Mouse (Mus musculus): ENCODE measurements around the gene Sgf29. TPM values are rescaled to one million over a fixed set of nuclear protein-coding genes. Genes with fewer than 3 reads are reported as not detected.

Sgf29 gene
- polyA plus RNA-seq, 1 experiment, result 35.3 TPM

DNA sequence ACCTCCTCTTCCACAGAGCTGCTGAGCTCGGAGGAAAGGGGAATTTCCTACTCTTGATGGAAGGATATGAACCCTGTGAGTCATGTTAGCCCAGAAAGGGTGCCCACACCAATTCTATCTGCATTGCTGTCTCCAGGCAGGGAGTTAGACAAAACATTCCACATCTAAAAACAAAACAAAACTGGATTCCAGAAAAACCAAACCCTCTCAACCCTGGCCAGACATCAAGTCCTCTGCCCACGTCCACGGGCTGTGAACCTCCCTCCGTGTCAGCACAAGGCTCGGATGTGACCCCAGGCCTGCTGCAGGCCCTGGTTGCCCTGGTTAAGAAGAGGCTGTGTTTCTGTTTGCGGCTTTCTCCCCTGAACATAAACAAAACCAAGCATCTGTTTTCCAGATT is 21.0 kb upstream of the Sgf29 start:
- H3K79me2 ChIP-seq (ENCODE audit: control insufficient read depth, insufficient read depth), result peaks cover 21% of the 10 kb centered on the region

DNA sequence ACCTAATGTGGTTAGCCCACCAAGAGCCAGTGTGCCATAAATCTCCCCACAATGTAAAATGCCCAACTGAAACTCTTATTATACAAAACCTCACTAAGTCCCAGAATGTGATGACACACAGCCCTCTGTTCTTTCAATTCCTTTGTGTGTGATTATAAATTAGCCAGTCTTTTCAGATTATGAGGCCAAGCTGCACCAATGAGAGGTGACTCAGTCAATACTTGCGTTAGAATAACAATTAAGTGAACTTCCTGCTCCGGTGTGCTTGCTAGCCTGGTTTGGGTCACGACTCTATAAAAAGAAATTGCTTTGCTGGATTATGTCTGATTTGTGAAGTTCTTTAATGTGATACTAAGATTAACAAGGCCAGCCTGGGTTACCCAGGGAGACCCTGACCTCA is 19.2 kb upstream of the Sgf29 start:
- Histone ChIP-seq H3K36me3 (ENCODE audit: control insufficient read depth, insufficient read depth) (no peaks in the 10 kb centered on the region), H3K4me2 (ENCODE audit: low read depth) (no peak overlapping the region), H3K79me2 (ENCODE audit: control insufficient read depth, insufficient read depth) (peaks cover 3% of the 10 kb centered on the region), H3K27me3 (ENCODE audit: control insufficient read depth, insufficient read depth, insufficient read length) (no peaks in the 10 kb centered on the region), H3ac (ENCODE audit: control insufficient read depth, insufficient read length) (no peak overlapping the region), H3K4me3 (no peak overlapping the region)
- no peak for TF ChIP-seq CEBPB (IDR thresholded peaks at IDR 0.05; ENCODE audit: insufficient read depth, poor library complexity, severe bottlenecking)
- no peak for TF ChIP-seq TCF12 (IDR thresholded peaks at IDR 0.05; ENCODE audit: insufficient read depth, poor library complexity, severe bottlenecking)
- no peak for TF ChIP-seq MAX (IDR thresholded peaks at IDR 0.05; ENCODE audit: low read depth)
- TF ChIP-seq REST (IDR thresholded peaks at IDR 0.05; ENCODE audit: insufficient read depth, insufficient read length), result no peak
- no peak for TF ChIP-seq POLR2AphosphoS2 (IDR thresholded peaks at IDR 0.05; ENCODE audit: insufficient read length, low read depth)
- no peak for TF ChIP-seq MYOG (IDR thresholded peaks at IDR 0.05; ENCODE audit: control insufficient read depth in 1 of 3, insufficient read depth in 1 of 3, insufficient read length in 2 of 3, low read depth in 2 of 3)
- TF ChIP-seq TCF3 (IDR thresholded peaks at IDR 0.05; ENCODE audit: insufficient read length, low read depth), result no peak
- TF ChIP-seq MYOD1 (IDR thresholded peaks at IDR 0.05; ENCODE audit: control insufficient read depth in 1 of 3, insufficient read length in 2 of 3, low read depth in 2 of 3), result no peak
- no peak for TF ChIP-seq SRF (IDR thresholded peaks at IDR 0.05; ENCODE audit: control insufficient read depth, insufficient read length, low read depth)
- TF ChIP-seq E2F4 (IDR thresholded peaks at IDR 0.05; ENCODE audit: insufficient read depth), result no peak
- no peak for TF ChIP-seq POLR2A (IDR thresholded peaks at IDR 0.05; ENCODE audit: insufficient read length, low read depth)
- no peak for TF ChIP-seq USF1 (IDR thresholded peaks at IDR 0.05; ENCODE audit: low read depth)

More for the DNA sequence above, 21.0 kb upstream of the Sgf29 start:
- TF ChIP-seq MYOD1 (IDR thresholded peaks at IDR 0.05; ENCODE audit: control insufficient read depth in 1 of 3, insufficient read length in 2 of 3, low read depth in 2 of 3) (no peak), MYOG (IDR thresholded peaks at IDR 0.05; ENCODE audit: control insufficient read depth in 1 of 3, insufficient read depth in 1 of 3, insufficient read length in 2 of 3, low read depth in 2 of 3) (no peak), TCF3 (IDR thresholded peaks at IDR 0.05; ENCODE audit: insufficient read length, low read depth) (no peak), TCF12 (IDR thresholded peaks at IDR 0.05; ENCODE audit: insufficient read depth, poor library complexity, severe bottlenecking) (no peak), SRF (IDR thresholded peaks at IDR 0.05; ENCODE audit: control insufficient read depth, insufficient read length, low read depth) (no peak), MAX (IDR thresholded peaks at IDR 0.05; ENCODE audit: low read depth) (no peak), CEBPB (IDR thresholded peaks at IDR 0.05; ENCODE audit: insufficient read depth, poor library complexity, severe bottlenecking) (no peak)
- no peak overlapping the region for H3K4me3 ChIP-seq
- H3K4me2 ChIP-seq (ENCODE audit: low read depth), result peak overlapping the region; percentile 64
- H3K36me3 ChIP-seq (ENCODE audit: control insufficient read depth, insufficient read depth), result peaks cover 10% of the 10 kb centered on the region
- no peak overlapping the region for H3ac ChIP-seq (ENCODE audit: control insufficient read depth, insufficient read length)
- no peaks in the 10 kb centered on the region for H3K27me3 ChIP-seq (ENCODE audit: control insufficient read depth, insufficient read depth, insufficient read length)

DNA sequence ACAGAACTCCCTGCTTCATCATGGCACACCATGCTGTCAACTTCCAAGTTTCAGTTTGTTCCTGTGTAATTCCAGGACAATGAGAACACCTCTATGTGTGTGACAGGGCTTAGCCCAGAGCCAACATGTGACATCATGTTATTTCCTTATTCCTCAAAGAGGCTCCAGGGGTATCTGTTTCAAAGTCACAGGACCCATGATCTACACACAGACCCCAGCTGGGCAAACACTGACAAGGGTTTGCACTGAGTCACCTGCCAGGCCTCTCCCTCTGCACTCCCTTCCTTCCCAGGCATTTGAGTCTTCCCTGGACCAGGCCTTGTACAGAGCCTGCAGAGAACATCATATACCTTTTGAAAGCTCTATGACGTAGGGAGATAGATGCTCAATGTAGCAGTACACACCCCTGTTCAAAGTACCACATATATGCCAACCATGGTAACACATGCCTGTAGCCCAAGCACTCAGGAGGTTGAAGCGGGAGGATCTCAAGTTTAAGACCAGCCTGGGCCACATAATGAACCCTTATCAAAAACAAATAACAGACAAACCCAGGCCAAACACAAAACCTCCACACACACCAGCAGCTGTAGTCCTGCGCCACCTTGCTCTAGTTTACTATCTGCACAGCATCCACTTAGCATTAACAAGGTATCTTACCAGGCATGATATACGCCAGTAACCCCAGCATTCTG is 18.1 kb upstream of the Sgf29 start, which contains the start of gene Nupr1:
Gene Nupr1 (minus strand): TSS at position 38 of the 695 bp plus-strand sequence.
- Histone ChIP-seq H3K36me3 (ENCODE audit: control insufficient read depth, insufficient read depth) (no peaks in the 10 kb centered on the region), H3K4me2 (ENCODE audit: low read depth) (no peak within 1 kb of the TSS), H3K27me3 (ENCODE audit: control insufficient read depth, insufficient read depth, insufficient read length) (no peaks in the 10 kb centered on the region), H3K4me3 (no peak within 1 kb of the TSS), H3ac (ENCODE audit: control insufficient read depth, insufficient read length) (no peak within 1 kb of the TSS), H3K79me2 (ENCODE audit: control insufficient read depth, insufficient read depth) (no peaks in the 10 kb centered on the region)
- TF ChIP-seq E2F4 (IDR thresholded peaks at IDR 0.05; ENCODE audit: insufficient read depth) (no peak), MAX (IDR thresholded peaks at IDR 0.05; ENCODE audit: low read depth) (no peak), TCF3 (IDR thresholded peaks at IDR 0.05; ENCODE audit: insufficient read length, low read depth) (no peak), USF1 (IDR thresholded peaks at IDR 0.05; ENCODE audit: low read depth) (no peak), SRF (IDR thresholded peaks at IDR 0.05; ENCODE audit: control insufficient read depth, insufficient read length, low read depth) (no peak), MYOD1 (IDR thresholded peaks at IDR 0.05; ENCODE audit: control insufficient read depth in 1 of 3, insufficient read length in 2 of 3, low read depth in 2 of 3) (no peak), POLR2A (IDR thresholded peaks at IDR 0.05; ENCODE audit: insufficient read length, low read depth) (no peak), REST (IDR thresholded peaks at IDR 0.05; ENCODE audit: insufficient read depth, insufficient read length) (no peak), MYOG (IDR thresholded peaks at IDR 0.05; ENCODE audit: control insufficient read depth in 1 of 3, insufficient read depth in 1 of 3, insufficient read length in 2 of 3, low read depth in 2 of 3) (no peak), TCF12 (IDR thresholded peaks at IDR 0.05; ENCODE audit: insufficient read depth, poor library complexity, severe bottlenecking) (no peak), POLR2AphosphoS2 (IDR thresholded peaks at IDR 0.05; ENCODE audit: insufficient read length, low read depth) (no peak), CEBPB (IDR thresholded peaks at IDR 0.05; ENCODE audit: insufficient read depth, poor library complexity, severe bottlenecking) (no peak)

DNA sequence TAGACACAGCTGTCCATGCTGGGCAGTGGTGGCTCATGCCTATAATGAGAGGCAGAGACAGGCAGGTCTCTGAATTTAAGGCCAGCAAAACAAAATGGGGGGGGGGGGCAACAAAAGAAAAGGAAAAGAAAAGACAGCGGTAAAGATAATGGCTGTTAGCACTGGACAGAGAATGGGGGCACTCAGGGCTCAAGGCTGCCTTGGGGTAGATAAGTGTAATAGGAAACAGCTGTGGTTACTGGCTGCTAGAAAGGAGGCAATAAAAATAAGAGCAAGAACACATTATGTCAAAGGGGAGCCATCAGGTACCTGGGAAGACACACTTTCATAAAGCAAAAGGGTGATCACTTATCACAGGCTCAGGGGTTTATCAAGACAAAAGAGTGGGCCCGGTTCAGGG is 16.6 kb upstream of the Sgf29 start:
- TF ChIP-seq CEBPB (IDR thresholded peaks at IDR 0.05; ENCODE audit: insufficient read depth, poor library complexity, severe bottlenecking), result no peak
- TF ChIP-seq POLR2AphosphoS2 (IDR thresholded peaks at IDR 0.05; ENCODE audit: insufficient read length, low read depth), result no peak
- TF ChIP-seq TCF12 (IDR thresholded peaks at IDR 0.05; ENCODE audit: insufficient read depth, poor library complexity, severe bottlenecking), result no peak
- no peak for TF ChIP-seq TCF3 (IDR thresholded peaks at IDR 0.05; ENCODE audit: insufficient read length, low read depth)
- TF ChIP-seq POLR2A (IDR thresholded peaks at IDR 0.05; ENCODE audit: insufficient read length, low read depth), result no peak
- TF ChIP-seq E2F4 (IDR thresholded peaks at IDR 0.05; ENCODE audit: insufficient read depth), result no peak
- TF ChIP-seq MAX (IDR thresholded peaks at IDR 0.05; ENCODE audit: low read depth), result no peak
- TF ChIP-seq MYOG (IDR thresholded peaks at IDR 0.05; ENCODE audit: control insufficient read depth in 1 of 3, insufficient read depth in 1 of 3, insufficient read length in 2 of 3, low read depth in 2 of 3), result no peak
- TF ChIP-seq MYOD1 (IDR thresholded peaks at IDR 0.05; ENCODE audit: control insufficient read depth in 1 of 3, insufficient read length in 2 of 3, low read depth in 2 of 3), result no peak
- no peak for TF ChIP-seq REST (IDR thresholded peaks at IDR 0.05; ENCODE audit: insufficient read depth, insufficient read length)
- TF ChIP-seq SRF (IDR thresholded peaks at IDR 0.05; ENCODE audit: control insufficient read depth, insufficient read length, low read depth), result no peak
- no peak for TF ChIP-seq USF1 (IDR thresholded peaks at IDR 0.05; ENCODE audit: low read depth)
- no peak overlapping the region for H3K4me2 ChIP-seq (ENCODE audit: low read depth)
- H3K79me2 ChIP-seq (ENCODE audit: control insufficient read depth, insufficient read depth), result no peaks in the 10 kb centered on the region
- no peaks in the 10 kb centered on the region for H3K27me3 ChIP-seq (ENCODE audit: control insufficient read depth, insufficient read depth, insufficient read length)
- H3K4me3 ChIP-seq, result no peak overlapping the region
- no peaks in the 10 kb centered on the region for H3K36me3 ChIP-seq (ENCODE audit: control insufficient read depth, insufficient read depth)
- H3ac ChIP-seq (ENCODE audit: control insufficient read depth, insufficient read length), result no peak overlapping the region
